Mouse (Mus musculus) ES-CJ7 (cell line): ENCODE results near the gene Shh.

Experiments used
- DNase-seq: peaks from one replicate; pipeline ENCODE4 v3.0.0; 2011; ENCODE audit warnings: low read depth, low spot score

Gene Shh

DNA sequence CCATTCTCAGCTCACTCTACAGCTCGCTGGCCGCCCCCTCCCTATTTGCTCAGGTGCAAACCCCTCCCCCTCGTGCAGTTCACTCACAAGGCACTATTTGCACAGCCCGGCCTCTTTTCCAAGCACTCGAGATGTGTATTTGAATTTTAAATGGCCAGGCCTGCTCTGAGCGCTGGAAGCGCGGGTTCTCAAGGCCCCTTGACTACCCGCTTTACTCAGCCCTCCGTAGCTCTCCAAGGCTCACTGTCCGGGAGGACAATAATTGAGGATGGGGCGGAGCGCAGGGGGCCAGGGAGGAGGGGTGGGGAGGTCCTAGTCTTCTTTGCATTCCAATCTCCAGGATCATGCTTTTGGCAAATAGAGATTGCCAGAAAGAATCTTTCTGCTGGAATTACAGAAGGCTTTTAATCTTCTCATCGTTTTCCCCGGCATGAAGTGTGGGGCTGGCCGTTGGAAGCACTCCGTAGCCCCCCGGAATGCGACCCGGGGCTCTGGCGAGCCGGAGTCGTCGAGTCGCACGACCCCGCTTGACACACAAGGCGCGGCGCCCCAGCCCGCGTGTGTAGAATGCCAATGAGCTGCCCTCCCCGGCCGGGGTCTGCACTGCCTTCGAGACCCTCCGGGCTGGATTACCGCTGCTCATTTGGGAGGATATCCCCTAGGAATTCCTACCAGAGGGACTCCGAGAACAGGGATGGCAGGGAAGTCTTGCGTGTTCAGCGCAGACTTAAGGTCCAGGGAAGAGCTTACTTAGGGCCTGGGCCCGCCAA is 7.4 kb downstream of the Shh start:
- peak; percentile 62 for DNase-seq

GRCm38 (mm10) chr5:28458821-28459240 is 8.2 kb downstream of the Shh start:
- DNase-seq, result peak; percentile 71

DNA sequence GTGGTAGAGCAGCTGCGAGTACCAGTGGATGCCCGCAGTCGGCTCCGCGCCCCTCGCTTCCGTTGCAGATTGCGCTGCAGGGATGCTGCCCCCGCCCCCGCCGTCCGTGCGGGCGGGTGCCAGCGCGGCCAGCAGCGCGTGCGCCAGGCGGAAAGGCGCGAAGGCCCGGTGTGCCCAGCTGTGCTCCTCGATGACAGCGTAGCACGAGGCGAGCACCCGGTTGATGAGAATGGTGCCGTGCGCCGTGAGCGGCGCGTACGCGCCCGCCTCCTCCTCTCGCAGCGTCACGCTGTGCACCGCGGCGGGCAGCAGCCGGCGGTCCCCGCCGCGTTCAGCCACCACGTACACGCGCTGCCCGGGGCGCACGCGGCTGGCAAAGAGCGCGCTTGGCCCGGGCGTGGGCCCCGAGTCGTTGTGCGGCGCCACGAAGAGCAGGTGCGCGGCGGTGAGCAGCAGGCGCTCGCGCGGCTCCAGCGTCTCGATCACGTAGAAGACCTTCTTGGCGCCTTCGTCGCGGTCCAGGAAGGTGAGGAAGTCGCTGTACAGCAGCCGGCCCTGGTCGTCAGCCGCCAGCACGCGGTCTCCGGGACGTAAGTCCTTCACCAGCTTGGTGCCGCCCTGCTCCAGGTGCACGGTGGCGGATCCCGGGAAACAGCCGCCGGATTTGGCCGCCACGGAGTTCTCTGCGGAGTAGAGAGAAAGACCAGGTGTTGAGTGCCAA is 9.0 kb downstream of the Shh start:
- DNase-seq, result peak; percentile 42

- DNase-seq, result no peak
These were observed 10.7 kb downstream of the Shh start for GRCm38 (mm10) chr5:28456366-28456765.

- DNase-seq, result no peak
These were observed 11.3 kb downstream of the Shh start for GRCm38 (mm10) chr5:28455721-28456120.

GRCm38 (mm10) chr5:28454546-28454945 is 12.5 kb downstream of the Shh start:
- DNase-seq, result no peak

- DNase-seq, result peak; percentile 74
These were observed 13.5 kb downstream of the Shh start for GRCm38 (mm10) chr5:28453523-28453922.

- DNase-seq, result no peak
These were observed 14.0 kb downstream of the Shh start for GRCm38 (mm10) chr5:28453086-28453485.

- DNase-seq, result peak; percentile 71
These were observed 15.9 kb downstream of the Shh start for GRCm38 (mm10) chr5:28451053-28451638.

DNA sequence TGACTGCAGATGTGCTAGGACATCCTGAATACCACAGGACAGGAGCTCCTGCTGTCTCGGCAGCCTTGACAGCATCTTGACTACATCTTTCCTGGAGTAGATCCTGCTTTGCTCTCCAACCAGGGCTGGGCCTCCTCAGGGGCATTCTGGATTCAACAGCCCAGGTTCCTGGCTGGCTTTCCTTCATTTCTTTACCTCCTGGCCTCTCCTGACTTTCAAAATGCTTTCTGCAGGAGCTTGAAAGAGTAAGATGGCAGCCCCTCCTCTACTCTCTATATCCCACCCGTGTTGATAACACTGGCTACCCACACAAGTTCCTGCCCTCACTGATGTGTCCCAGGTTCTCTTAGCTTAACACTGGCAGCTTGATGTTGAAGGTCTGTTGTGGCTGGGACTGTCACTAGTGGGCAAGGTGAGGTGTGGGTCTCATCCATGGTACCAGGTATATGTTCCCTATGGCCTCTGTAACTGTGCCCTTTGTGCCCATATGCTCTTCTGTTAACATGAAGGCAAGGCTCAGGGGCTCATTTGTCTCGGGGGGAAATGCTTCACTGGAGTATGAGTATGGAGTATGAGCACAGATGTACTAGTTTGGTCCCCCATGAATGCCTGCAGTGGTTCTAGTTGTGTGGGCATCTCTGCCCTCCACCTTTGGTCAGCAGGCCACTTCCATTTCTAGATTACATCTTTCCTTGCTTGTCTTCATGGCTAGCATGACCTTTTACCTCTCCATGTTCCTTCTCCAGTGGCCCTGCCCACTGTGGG is 16.7 kb downstream of the Shh start:
- DNase-seq, result no peak

DNA sequence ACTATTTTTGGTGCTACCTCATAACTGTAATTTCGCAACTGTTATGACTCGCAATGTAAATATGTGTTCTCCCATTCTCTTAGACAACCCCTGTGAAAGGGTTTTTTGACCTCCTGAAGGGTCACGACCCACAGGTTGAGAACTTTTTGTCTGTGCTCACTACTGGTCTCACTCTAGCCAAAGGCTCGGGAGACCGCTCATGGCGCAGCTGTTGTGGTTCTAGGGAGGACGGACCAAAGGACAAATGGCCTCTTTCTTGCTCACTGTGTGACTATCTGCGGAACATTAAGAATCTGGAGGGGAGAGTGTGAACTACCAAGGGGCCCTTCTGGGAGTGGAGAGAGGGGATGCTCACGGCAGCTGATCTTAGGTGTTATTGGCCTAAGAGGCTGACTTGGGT is 41.1 kb downstream of the Shh start:
- no peak for DNase-seq

- no peak for DNase-seq
These were observed 43.3 kb downstream of the Shh start for GRCm38 (mm10) chr5:28423781-28424180.

GRCm38 (mm10) chr5:28419640-28420265 is 47.3 kb downstream of the Shh start:
- DNase-seq, result no peak

DNA sequence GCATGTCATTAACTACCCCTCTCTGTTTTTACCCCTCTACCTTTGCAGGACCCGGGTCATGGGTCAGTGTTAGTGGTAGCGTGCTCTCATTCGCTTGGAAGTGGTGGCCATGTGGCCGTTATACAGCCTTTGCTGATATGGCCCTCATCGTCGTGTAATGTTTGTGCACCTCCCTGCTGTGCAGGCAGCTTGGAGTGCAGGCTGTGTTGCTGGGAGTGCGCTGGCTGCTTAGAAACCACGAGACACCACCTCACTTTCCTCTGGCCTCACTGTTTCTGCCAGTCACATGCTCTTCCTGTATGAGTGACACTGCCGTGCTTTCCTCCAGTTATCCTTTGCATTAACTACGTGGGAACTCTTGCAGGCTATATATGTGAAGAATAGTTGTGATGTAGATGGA is 48.3 kb downstream of the Shh start:
- DNase-seq, result no peak

- no peak for DNase-seq
These were observed 51.0 kb downstream of the Shh start for GRCm38 (mm10) chr5:28416029-28416428.

GRCm38 (mm10) chr5:28414076-28414475 is 53.0 kb downstream of the Shh start:
- DNase-seq, result no peak

GRCm38 (mm10) chr5:28413533-28413932 is 53.5 kb downstream of the Shh start:
- DNase-seq, result no peak

DNA sequence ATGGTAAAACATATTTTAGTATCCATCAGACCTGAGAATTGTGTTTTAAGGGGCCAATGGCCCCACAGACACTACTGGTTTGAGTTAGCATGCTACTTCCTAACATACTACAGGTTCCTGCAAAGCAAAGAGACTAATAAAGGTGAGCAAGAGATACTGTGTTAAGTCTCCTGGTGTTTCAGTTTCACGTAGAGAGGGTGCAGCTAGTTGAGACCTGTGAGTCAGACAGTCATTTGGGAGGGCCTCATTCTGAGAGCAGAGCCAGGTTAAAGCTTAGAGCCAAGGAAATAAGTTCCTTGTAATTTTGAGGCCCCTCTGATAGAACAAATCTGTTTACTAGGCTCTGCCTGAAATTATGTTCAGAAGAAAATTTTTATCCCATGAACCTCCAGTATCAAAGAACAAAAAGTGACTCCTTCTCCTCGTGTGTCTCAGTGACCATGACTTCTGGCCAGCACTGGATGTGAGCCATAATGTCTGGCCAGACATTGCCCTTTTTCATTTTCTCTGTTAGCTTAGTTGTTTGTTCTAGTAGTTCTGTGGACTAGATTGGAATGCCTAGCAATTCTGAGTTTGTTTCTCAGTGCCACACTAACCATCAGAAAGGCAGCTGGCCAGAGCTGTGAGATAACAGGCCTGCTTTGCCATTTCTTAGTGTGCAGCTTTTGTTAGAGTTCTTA is 54.9 kb downstream of the Shh start:
- no peak for DNase-seq
